Comparison of ENCODE assay signal across 24 mouse cellular contexts in the genomic region with DNA sequence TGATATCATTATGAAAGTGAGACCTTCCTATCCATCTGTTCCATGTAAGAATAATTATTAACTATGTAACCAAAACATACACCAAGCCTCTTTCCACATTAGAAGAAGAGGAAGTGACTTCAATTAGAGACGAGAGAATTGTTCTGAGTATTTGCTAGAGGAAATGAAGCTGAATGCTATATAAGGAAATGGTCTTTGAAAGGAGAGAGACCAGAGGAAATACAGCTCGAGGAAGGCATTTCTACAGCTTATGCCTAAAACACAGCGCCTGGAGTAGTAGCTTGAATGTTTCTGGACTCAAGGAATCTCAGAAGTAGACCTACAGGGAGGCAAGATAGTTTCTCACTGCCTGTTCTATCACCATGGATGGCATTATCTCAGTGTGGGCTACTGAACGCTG. TPM values are rescaled to one million over a fixed set of nuclear protein-coding genes. Genes with fewer than 3 reads are reported as not detected.
DNase-seq lines count a peak whose midpoint lies in the region; ATAC-seq lines count a peak whose summit lies in the region.
"Had no signal": no experiment of that assay in that cellular context is flagged by ENCODE, and none has a peak within 500 bp of the region (broad histone marks: within the 10 kb centered on the region; RNA-seq: fewer than 3 reads in every experiment).

No protein-coding gene starts in this region.

- ATAC-seq in liver, embryonic 15.5 days (ENCODE audit: insufficient read depth): no peak
- no peak for ATAC-seq in liver, embryonic 12.5 days
- peak; percentile 73 for ATAC-seq in CD4-positive, CD25-positive, alpha-beta regulatory T cell, adult 4 months
- ATAC-seq in granulocyte monocyte progenitor cell, adult 5-6 weeks (replicated peaks; ENCODE audit: poor library complexity, severe bottlenecking): peak; percentile 67
- ATAC-seq in kidney, embryonic 16.5 days (ENCODE audit: low FRiP score, low TSS enrichment): no peak
- ATAC-seq: forebrain, embryonic 13.5 days; Patski had no signal

- no peak overlapping the region for H3K4me2 ChIP-seq in liver, embryonic 15.5 days
- no peak overlapping the region for H3K4me2 ChIP-seq in liver, embryonic 12.5 days
- no peak overlapping the region for H3K4me2 ChIP-seq in kidney, embryonic 16.5 days (replicated peaks; ENCODE audit: low read depth, low read length)
- H3K4me2 ChIP-seq: embryonic facial prominence, embryonic 12.5 days; forebrain, embryonic 13.5 days; liver, embryonic 11.5 days; lung, embryonic 14.5 days; neural tube, embryonic 15.5 days had no signal

- DNase-seq in naive thymus-derived CD4-positive, alpha-beta T cell, adult 2 months (ENCODE audit: low read depth): peak; percentile 53
- DNase-seq in thymus, postnatal 0 days (ENCODE audit: low spot score): no peak
- no peak for DNase-seq in c-Kit-positive CD71-positive TER-119-positive erythroid progenitor cells, embryonic 14.5 days (ENCODE audit: low spot score)
- DNase-seq: adrenal gland, postnatal 14 days; cerebellum, adult 2 months; gastrocnemius, postnatal 36 days; kidney, adult 2 months; lung, embryonic 14.5 days; right cerebral cortex, postnatal 14 days; thymus, postnatal 14 days had no signal

- no peaks in the 10 kb centered on the region for H3K36me3 ChIP-seq in liver, embryonic 15.5 days (replicated peaks)
- H3K36me3 ChIP-seq in liver, embryonic 12.5 days: no peaks in the 10 kb centered on the region
- no peaks in the 10 kb centered on the region for H3K36me3 ChIP-seq in kidney, embryonic 16.5 days (ENCODE audit: insufficient read depth, low read length)
- H3K36me3 ChIP-seq: embryonic facial prominence, embryonic 12.5 days; neural tube, embryonic 15.5 days had no signal

- H3K4me1 ChIP-seq in liver, embryonic 15.5 days (replicated peaks): no peaks in the 10 kb centered on the region
- H3K4me1 ChIP-seq in liver, embryonic 12.5 days: peaks cover 10% of the 10 kb centered on the region; the same call in 1 of the 2 replicates
- no peaks in the 10 kb centered on the region for H3K4me1 ChIP-seq in kidney, embryonic 16.5 days (ENCODE audit: insufficient read depth, low read length)
- H3K4me1 ChIP-seq: embryonic facial prominence, embryonic 12.5 days; neural tube, embryonic 15.5 days had no signal

- H3K9me3 ChIP-seq in liver, embryonic 15.5 days (replicated peaks): no peaks in the 10 kb centered on the region
- H3K9me3 ChIP-seq in liver, embryonic 12.5 days (replicated peaks): no peaks in the 10 kb centered on the region
- H3K9me3 ChIP-seq in kidney, embryonic 16.5 days (ENCODE audit: low read length): no peaks in the 10 kb centered on the region
- H3K9me3 ChIP-seq: embryonic facial prominence, embryonic 12.5 days; forebrain, embryonic 13.5 days; neural tube, embryonic 15.5 days had no signal

- no peaks in the 10 kb centered on the region for H3K27me3 ChIP-seq in liver, embryonic 15.5 days
- no peaks in the 10 kb centered on the region for H3K27me3 ChIP-seq in liver, embryonic 12.5 days (replicated peaks)
- no peaks in the 10 kb centered on the region for H3K27me3 ChIP-seq in kidney, embryonic 16.5 days (ENCODE audit: insufficient read depth, low read length)
- H3K27me3 ChIP-seq: embryonic facial prominence, embryonic 12.5 days; forebrain, embryonic 13.5 days; neural tube, embryonic 15.5 days; Patski had no signal

- 14% methylated on average over 4 of the region's 4 CpGs for WGBS in liver, embryonic 15.5 days (ENCODE audit: insufficient replicate concordance)
- 24% methylated on average over 4 of the region's 4 CpGs for WGBS in liver, embryonic 12.5 days (ENCODE audit: insufficient replicate concordance)
- WGBS in kidney, embryonic 16.5 days: 69% methylated on average over 4 of the region's 4 CpGs

- H3K9ac ChIP-seq in liver, embryonic 15.5 days: no peak overlapping the region
- no peak overlapping the region for H3K9ac ChIP-seq in liver, embryonic 12.5 days
- no peak overlapping the region for H3K9ac ChIP-seq in kidney, embryonic 16.5 days (replicated peaks; ENCODE audit: low read length)
- H3K9ac ChIP-seq: embryonic facial prominence, embryonic 12.5 days; forebrain, embryonic 13.5 days; lung, embryonic 14.5 days; neural tube, embryonic 15.5 days had no signal

- 0 out of 2 replicates have a peak overlapping the region, but pooled peaks have one; percentile 41 for H3K27ac ChIP-seq in liver, embryonic 15.5 days (replicated peaks)
- no peak overlapping the region for H3K27ac ChIP-seq in liver, embryonic 12.5 days
- H3K27ac ChIP-seq in kidney, embryonic 16.5 days (ENCODE audit: low read length): no peak overlapping the region
- H3K27ac ChIP-seq: embryonic facial prominence, embryonic 12.5 days; forebrain, embryonic 13.5 days; macrophage; neural tube, embryonic 15.5 days; stomach, postnatal 0 days had no signal

- H3K4me3 ChIP-seq in liver, embryonic 15.5 days (replicated peaks): no peak overlapping the region
- H3K4me3 ChIP-seq in liver, embryonic 12.5 days: no peak overlapping the region
- no peak overlapping the region for H3K4me3 ChIP-seq in kidney, embryonic 16.5 days (ENCODE audit: low read length)
- H3K4me3 ChIP-seq: embryonic facial prominence, embryonic 12.5 days; erythroblast, embryonic 14.5 days; forebrain, embryonic 13.5 days; myocyte; neural tube, embryonic 15.5 days had no signal

RNA-seq across cellular contexts. Expression of a gene that starts 35.8 kb away (rescaled TPM):
- polyA plus RNA-seq in liver, embryonic 15.5 days (2015; fragmentation: Nextera tagmentation; extraction: Ambion mirVana): 7.1 and 7.5 TPM in 2 replicates
- 10.8 and 11.3 TPM in 2 replicates for polyA plus RNA-seq in liver, embryonic 12.5 days (2016; fragmentation: Nextera tagmentation; extraction: Ambion mirVana)
- polyA plus RNA-seq in CD4-positive, CD25-positive, alpha-beta regulatory T cell, adult 4 months (2017; shearing (Covaris generic)): 1 to 10 TPM; 3.3 to 5.9 TPM
- 20.2 and 25.5 TPM in 2 replicates for total RNA-seq in granulocyte monocyte progenitor cell, adult 5-6 weeks (2014; fragmentation: Nextera tagmentation)
- total RNA-seq in granulocyte monocyte progenitor cell, adult 5-6 weeks (2017): 55.3 and 60.4 TPM in 2 replicates
- polyA plus RNA-seq in thymus, postnatal 0 days (2015; fragmentation: Nextera tagmentation; extraction: Ambion mirVana): 17.3 and 18.0 TPM in 2 replicates
- 23.7 and 27.1 TPM in 2 replicates for polyA plus RNA-seq in kidney, embryonic 16.5 days (2015; fragmentation: Nextera tagmentation; extraction: Ambion mirVana)

Comparison
In these comparisons a context has a peak if more than half of its experiments do, and no peak if none do; other contexts are left out.
1. ATAC-seq: peak in CD4-positive, CD25-positive, alpha-beta regulatory T cell, adult 4 months (single experiment) and granulocyte monocyte progenitor cell, adult 5-6 weeks (single experiment); none in liver, embryonic 15.5 days (single experiment), liver, embryonic 12.5 days (single experiment) and kidney, embryonic 16.5 days (single experiment).